Mouse (Mus musculus): ENCODE measurements around the gene Fam19a4. TPM values are rescaled to one million over a fixed set of nuclear protein-coding genes. Genes with fewer than 3 reads are reported as not detected.

Gene Fam19a4
- not detected for total RNA-seq (2021)

DNA sequence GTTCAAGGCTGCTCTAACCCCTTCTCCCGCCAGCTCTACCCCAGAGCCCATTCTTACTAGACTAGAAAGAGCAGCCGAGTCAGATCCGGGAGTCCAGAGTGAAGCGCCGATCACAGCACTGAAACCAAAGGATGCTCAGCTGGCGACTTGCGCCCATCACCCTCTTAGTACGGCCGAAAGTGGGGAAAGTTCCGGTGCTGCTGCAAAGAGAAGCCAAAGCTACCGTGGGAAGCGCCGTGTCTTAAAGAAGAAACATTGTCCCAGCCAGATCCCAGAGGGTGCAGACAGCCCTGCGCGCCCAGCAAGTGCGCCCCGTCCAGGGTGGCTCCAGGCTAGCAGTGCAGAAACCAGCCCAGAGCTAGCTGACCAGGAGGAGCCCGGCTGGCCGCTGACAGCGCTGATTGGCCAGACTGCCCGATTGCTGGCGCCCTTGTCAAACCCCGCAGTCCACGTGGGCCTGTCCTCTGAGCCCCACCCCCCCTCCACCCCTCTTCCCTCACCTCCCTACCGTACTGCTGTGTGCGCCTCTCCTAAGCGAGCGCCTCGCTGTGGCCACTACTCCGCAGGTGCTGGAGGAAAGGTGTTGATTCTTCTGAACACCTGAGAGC lies at the start of gene Fam19a4:
TSS of gene Fam19a4 (minus strand) at position 340 of the 608 bp plus-strand sequence.
- intact Hi-C loops (cut with DNase I): no loop called here
- peak; percentile 12 for DNase-seq

DNA sequence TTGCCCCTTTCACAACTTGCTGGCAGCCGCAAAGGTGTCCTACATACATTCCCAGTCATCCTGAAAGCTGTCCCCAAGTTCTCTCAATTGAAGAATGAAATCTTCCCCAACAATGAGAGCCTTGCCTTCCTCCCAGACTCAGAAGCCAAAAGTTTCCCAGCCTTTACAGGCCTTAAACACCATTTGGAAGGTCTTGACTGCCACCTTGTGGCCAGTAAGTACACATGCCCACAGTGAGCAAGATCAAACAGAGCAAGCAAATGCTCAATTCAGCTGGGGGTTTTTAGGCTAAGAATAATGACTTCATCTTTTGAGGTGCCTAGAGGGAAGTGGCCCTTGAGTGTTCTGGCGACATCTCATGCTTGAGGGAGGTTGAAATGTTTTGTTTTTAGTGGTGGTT lies 46.6 kb upstream of the Fam19a4 start:
- intact Hi-C loops (cut with DNase I): loop anchor here (5.0 kb wide), 1 partner anchor 79 kb away; no protein-coding TSS in a partner anchor
- DNase-seq: peak; percentile 47 to 64

DNA sequence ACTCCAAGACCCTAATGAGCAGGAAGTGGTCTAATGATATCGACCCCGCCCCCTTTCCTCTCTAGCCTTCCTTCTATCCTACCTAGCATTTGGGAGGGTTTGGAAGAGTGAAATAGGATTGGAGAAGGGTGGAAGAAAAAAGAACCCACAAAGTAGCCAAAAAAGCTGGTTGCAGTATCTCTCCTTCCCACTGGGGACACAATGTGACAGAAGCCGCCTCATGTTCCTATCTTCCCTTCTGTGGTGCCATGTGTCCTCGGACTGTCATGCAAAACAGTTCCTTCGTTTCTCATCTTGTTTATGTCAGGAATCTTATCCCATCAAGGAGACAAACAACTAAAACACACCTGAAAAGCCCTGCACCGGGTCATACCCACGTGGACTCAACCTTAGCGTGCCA lies 45.9 kb upstream of the Fam19a4 start:
- intact Hi-C loops (cut with DNase I): loop anchor here (5.0 kb wide), 1 partner anchor 79 kb away; no protein-coding TSS in a partner anchor
- DNase-seq: no peak

GRCm38 (mm10) chr6:97104264-97104852 lies 44.1 kb upstream of the Fam19a4 start:
- DNase-seq: no peak
- intact Hi-C loops (cut with DNase I): no loop called here

GRCm38 (mm10) chr6:97101958-97102702 lies 41.9 kb upstream of the Fam19a4 start:
- intact Hi-C loops (cut with DNase I): no loop called here
- no peak for DNase-seq

- DNase-seq: no peak
- intact Hi-C loops (cut with DNase I): no loop called here
Measured at GRCm38 (mm10) chr6:97101190-97101957, 41.2 kb upstream of the Fam19a4 start.

GRCm38 (mm10) chr6:97082336-97082735 lies 22.1 kb upstream of the Fam19a4 start:
- DNase-seq: no peak
- intact Hi-C loops (cut with DNase I): no loop called here

DNA sequence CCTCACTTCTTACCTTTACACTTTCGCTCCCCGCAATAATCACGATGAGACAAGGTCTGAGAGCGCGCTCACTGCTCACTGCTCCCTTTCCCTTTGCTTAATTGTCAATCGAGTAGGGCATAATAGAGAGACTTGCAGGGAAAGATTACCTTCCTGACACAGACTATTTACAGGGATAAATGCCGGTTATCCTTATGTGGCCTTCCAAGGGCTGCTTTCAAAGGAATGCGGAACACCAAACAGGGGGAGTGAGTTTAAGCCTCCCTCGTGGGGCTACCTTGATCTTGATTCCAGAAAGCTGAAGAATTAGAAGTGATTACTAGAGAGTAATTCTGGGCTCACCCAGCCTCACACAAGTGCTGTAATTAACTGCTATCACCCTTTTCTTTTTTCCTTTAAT lies 19.8 kb upstream of the Fam19a4 start:
- DNase-seq: no peak
- intact Hi-C loops (cut with DNase I): no loop called here

DNA sequence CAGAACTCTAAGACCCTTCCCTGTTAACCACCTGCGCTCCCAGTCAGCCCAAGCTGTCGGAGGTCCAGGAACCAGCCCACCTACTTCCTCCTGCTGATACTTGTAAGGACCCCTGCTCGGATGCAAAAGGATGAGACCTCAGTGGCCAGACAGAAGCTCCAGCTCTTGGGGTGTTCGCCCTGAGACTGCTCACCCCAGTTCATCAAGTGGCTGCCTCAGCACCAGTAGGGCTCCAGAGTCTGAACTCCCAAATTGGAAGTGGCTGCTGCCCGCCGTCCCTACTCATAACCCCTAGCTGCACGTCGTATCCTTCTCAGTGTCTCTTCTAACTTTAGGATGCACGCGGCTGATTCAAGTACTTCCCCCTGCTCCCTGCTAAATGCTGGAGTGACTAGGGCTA lies 614 bp downstream of the Fam19a4 start:
- DNase-seq: no peak
- intact Hi-C loops (cut with DNase I): no loop called here

DNA sequence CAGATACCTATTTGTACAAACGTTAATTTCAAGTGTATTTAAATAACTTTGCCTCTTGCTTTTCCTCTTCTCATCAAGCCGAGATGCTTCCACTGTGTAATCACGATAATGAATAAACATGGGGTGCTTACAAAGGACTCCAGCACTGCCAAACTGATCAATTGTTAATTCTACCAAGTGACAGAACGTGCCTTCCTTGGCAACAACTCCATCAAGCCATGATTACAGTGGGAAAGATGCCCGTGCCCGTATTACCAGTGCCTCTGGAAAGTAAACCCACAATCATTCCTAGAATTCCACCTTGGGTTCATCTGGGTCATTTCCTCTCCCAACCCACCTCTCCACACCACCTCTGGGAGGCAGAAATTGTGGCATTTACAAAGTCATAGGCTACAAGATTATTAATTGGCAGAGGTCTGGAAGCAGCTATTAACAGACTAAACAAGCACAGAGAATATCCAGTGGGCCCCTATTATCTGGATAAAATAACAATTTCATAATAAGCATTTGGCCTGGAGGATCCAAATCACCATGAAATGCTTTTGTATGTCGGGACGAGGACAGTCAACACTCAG lies 7.9 kb downstream of the Fam19a4 start:
- DNase-seq: no peak
- intact Hi-C loops (cut with DNase I): no loop called here

GRCm38 (mm10) chr6:97048403-97048802 lies 11.8 kb downstream of the Fam19a4 start:
- intact Hi-C loops (cut with DNase I): no loop called here
- no peak for DNase-seq

GRCm38 (mm10) chr6:97046541-97046940 lies 13.7 kb downstream of the Fam19a4 start:
- intact Hi-C loops (cut with DNase I): no loop called here
- no peak for DNase-seq

GRCm38 (mm10) chr6:97027110-97027677 lies 33.0 kb downstream of the Fam19a4 start:
- intact Hi-C loops (cut with DNase I): loop anchor here (5.0 kb wide), 2 partner anchors 80 to 1930 kb away; no protein-coding TSS in a partner anchor
- DNase-seq: no peak

GRCm38 (mm10) chr6:97019323-97019722 lies 40.9 kb downstream of the Fam19a4 start:
- no peak for DNase-seq
- intact Hi-C loops (cut with DNase I): no loop called here

DNA sequence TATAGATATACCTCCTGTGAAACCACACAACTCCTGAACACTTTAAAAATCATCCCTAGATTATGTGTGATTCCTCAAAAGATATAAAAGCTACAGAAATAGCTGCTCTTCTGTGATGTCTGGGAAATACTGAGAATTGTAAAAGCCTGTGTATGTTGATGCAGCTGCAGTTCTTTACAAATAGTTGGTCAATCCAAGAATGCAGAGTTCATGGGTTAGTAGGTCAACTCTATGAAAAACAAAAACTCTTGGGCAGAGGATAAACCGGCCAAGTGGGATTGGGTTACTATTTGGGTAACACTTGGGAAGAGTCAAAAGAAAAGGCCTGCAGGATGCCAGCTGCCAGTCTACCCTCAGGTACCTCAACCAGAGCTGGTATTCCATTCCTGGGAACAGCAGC lies 43.5 kb downstream of the Fam19a4 start:
- no peak for DNase-seq
- intact Hi-C loops (cut with DNase I): no loop called here

DNA sequence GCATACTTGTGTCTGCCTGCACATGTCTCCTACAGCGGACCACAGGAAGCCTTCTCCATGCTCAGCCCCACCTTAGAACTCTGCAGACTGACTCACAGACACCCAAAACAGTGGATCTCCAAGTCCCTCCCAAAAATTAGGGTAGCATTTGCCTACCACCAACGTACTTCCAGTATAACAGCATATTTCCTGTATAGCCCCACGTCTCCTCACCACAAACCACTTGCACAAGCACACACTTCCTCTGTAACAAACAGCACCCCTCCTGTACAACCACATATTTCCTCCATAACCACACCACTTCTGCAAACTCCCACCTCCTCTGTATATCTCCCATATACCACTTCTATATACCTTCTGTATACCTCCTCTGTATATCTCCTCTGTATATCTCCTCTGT lies 44.2 kb downstream of the Fam19a4 start:
- DNase-seq: no peak
- intact Hi-C loops (cut with DNase I): no loop called here

DNA sequence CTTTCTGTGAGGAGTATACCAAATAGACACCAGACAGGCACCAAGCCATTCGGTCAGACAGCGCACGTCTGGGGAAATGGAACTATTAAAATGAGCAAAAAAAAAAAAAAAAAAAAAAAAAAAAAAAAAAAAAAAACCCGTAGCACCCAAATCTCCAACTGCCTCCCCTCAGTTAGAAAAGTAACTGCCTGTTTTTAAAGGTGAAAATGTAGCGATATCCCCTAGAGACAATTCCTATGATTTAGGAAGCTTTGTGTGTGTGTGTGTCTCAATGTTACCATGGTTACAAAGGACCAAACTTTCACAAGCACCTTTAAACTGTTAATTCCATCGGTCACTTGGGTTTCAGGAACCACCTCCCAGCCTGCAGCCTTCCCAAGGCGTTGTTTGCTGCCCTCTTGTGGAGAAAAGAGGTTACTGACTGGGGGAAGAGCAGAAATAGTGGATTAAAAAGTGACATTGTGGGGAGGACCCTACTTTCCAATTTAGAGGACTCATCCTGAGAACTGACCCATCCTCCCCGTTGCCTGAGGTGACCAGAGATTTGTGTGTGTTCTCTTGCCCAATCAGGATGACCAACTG lies 53.6 kb downstream of the Fam19a4 start:
- DNase-seq: peak; percentile 54 to 73
- intact Hi-C loops (cut with DNase I): loop anchor here (2.0 to 10.0 kb wide), 4 partner anchors 1522 to 1952 kb away; no protein-coding TSS in a partner anchor

DNA sequence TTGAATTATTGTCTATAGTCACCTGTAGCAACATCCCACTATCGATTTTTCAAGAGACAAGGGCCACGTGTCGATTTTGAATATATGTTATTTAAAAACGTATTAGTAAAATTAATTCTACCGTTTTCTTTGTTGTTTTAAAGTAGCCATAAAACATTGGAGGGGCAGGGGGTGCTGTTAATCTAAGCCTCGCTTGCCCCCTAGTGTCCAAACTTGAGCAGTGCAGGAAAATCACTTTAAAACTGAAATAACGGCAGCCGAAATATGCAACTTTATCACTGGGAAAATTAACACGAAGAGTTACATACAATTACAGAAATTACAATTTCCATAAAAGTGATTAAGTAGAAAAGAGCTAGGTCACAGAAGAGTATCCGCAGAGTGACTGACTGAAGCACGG lies 55.2 kb downstream of the Fam19a4 start:
- intact Hi-C loops (cut with DNase I): loop anchor here (5.0 to 10.0 kb wide), 3 partner anchors 1520 to 1950 kb away; no protein-coding TSS in a partner anchor
- DNase-seq: peak; percentile 25 to 49

DNA sequence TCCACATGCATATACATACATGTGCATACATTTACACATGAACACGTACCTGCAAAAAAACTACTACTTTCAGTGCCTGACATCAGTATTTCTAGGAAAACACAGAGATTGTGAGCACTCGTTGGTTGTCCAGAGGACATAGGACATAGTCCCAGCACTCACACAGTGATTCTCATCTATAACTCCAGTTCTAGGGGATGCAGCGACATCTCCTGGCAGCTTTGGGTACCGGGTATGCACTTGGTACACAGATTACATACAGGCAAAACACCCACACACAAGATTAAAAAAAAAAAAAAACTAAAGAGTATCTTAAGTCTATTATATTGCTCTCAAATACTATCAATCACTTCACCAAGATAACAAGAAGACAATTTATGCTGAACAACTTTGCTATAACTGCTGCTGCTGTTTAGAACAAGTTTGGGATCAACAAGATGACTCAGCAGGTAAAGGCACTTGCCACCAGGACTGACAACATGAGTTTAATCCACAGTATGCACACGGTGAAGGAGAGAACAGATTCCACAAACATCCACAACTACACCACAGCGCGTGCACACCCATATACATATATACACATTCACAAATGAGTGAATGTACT lies 64.6 kb downstream of the Fam19a4 start:
- DNase-seq: no peak
- intact Hi-C loops (cut with DNase I): no loop called here
